Mouse (Mus musculus) hindbrain, embryonic 11.5 days (tissue): Measurements from ENCODE around the gene Serping1. TPM values are rescaled to one million over a fixed set of nuclear protein-coding genes. Genes with fewer than 3 reads are reported as not detected.

Source experiments
- ATAC-seq: fragments of 200-750 bp; cut with Nextera tagmentation; 2 replicates; pipeline ENCODE4 v1.8.0; 2017; ENCODE audit warnings: mild to moderate bottlenecking, moderate TSS enrichment, moderate library complexity; ENCODE audit not compliant: low FRiP score
- DNase-seq: peaks from one replicate; pipeline ENCODE4 v3.0.0-alpha.2; 2015; ENCODE audit warnings: low spot score
- H3K27ac ChIP-seq: fragments of 300-500 bp; sonication (generic); 2 replicates; pipeline ENCODE4 v1.5.1; 2014; ENCODE audit warnings: mild to moderate bottlenecking, low read depth, low read length
- H3K27me3 ChIP-seq: fragments of 300-500 bp; sonication (generic); 2 replicates; pipeline ENCODE4 v1.6.1; 2014; ENCODE audit warnings: mild to moderate bottlenecking, low read length, moderate library complexity, mixed read lengths; ENCODE audit not compliant: control insufficient read depth, insufficient read depth
- H3K36me3 ChIP-seq: fragments of 300-500 bp; sonication (generic); 2 replicates; pipeline ENCODE4 v1.6.1; 2014; ENCODE audit warnings: mild to moderate bottlenecking, low read length, moderate library complexity, mixed read lengths; ENCODE audit not compliant: control insufficient read depth, insufficient read depth
- H3K4me1 ChIP-seq: fragments of 300-500 bp; sonication (generic); replicated peaks from 2 replicates; pipeline ENCODE4 v1.6.1; 2014; ENCODE audit warnings: low read length, mixed read lengths; ENCODE audit not compliant: control insufficient read depth, insufficient read depth
- H3K4me2 ChIP-seq: fragments of 300-500 bp; sonication (generic); replicated peaks from 2 replicates; pipeline ENCODE4 v1.6.1; 2014; ENCODE audit warnings: mild to moderate bottlenecking, low read depth, low read length
- H3K4me3 ChIP-seq: fragments of 300-500 bp; sonication (generic); 2 replicates; pipeline ENCODE4 v1.5.1; 2014; ENCODE audit warnings: low read depth, low read length
- H3K9ac ChIP-seq: fragments of 300-500 bp; sonication (generic); 2 replicates; pipeline ENCODE4 v1.6.1; 2014; ENCODE audit warnings: low read depth, low read length
- H3K9me3 ChIP-seq: fragments of 300-500 bp; sonication (generic); 2 replicates; pipeline ENCODE4 v1.6.1; 2016; ENCODE audit warnings: low read length; ENCODE audit not compliant: control insufficient read depth
- WGBS: fragments of 180-500 bp; shearing (Covaris S2); extraction: QIAGEN DNeasy Blood & Tissue Kit; methylation state at CpG from one replicate; pipeline ENCODE4 v1.1.7; 2014; 5-methylcytosine and 5-hydroxymethylcytosine counted together
- polyA plus RNA-seq: library from polyadenylated mRNA; unstranded; fragments of >200 nt; fragmentation: Nextera tagmentation; extraction: Ambion mirVana; gene quantifications from 2 replicates; pipeline ENCODE4 v1.2.1, GENCODE M21; 2014

Gene Serping1
- polyA plus RNA-seq, 1 experiment from 2014 or later: 46.1 TPM

DNA sequence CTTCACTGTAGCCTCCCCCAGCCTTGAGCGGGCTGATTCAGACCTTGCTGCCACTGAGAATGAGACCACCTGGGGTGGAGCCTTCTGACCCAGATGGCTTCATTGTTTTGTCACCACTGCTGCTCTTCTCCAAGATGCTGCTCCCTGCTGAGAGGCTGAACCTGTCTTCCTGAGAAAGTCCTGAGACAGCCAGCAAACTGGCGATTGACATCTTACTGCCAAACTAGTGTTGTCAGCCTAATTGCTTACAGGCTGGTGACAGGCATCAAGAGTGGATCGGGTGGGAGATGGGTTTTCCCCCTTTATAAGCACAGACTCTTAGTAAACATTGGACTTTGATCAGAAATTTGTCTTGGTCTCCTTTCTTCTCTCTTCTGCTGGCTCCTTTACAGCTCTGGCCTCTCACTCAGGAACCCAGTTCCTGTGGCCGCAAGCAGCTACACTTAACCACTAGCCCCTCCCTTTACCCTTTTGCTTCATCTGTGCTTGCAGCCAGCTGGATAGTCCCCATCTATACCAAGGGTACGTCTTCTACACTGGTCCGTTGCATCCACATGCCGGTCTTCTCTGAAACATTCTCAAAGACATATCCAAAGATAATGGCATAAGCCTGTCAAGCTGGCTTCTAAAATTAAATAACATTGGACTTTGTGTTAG is 18.1 kb downstream of the Serping1 start:
- no peaks in the 10 kb centered on the region for H3K36me3 ChIP-seq
- no peak for ATAC-seq
- H3K4me1 ChIP-seq: no peaks in the 10 kb centered on the region
- H3K4me3 ChIP-seq: no peak overlapping the region
- no peak overlapping the region for H3K27ac ChIP-seq
- no peak for DNase-seq
- H3K9ac ChIP-seq: no peak overlapping the region
- H3K27me3 ChIP-seq: no peaks in the 10 kb centered on the region
- H3K9me3 ChIP-seq: no peaks in the 10 kb centered on the region
- 65% methylated on average over 7 of the region's 7 CpGs for WGBS
- H3K4me2 ChIP-seq: no peak overlapping the region

DNA sequence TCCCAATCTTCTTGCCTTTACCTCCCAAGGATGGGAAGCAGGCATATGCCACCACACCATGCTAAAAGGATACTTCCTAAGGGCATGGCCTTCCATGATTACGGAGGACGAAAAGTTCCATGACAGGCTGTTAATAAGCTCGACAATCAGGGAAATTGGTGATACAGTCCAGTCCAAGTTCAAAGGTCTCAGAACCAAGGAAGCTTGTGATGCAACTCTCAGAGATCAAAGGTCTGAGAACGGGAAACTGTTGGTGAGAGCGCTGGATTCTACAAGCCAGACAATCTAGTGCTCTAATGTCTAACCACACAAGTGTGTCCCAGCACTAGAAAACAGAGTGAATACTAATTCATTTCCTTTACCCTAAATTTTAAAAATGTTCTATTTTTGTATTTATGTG is 19.0 kb downstream of the Serping1 start:
- H3K9ac ChIP-seq: no peak overlapping the region
- no peaks in the 10 kb centered on the region for H3K4me1 ChIP-seq
- H3K27me3 ChIP-seq: no peaks in the 10 kb centered on the region
- ATAC-seq: no peak
- H3K27ac ChIP-seq: no peak overlapping the region
- no peak overlapping the region for H3K4me3 ChIP-seq
- no peaks in the 10 kb centered on the region for H3K36me3 ChIP-seq
- H3K4me2 ChIP-seq: no peak overlapping the region
- 86% methylated on average over 5 of the region's 5 CpGs for WGBS
- no peak for DNase-seq
- no peaks in the 10 kb centered on the region for H3K9me3 ChIP-seq

DNA sequence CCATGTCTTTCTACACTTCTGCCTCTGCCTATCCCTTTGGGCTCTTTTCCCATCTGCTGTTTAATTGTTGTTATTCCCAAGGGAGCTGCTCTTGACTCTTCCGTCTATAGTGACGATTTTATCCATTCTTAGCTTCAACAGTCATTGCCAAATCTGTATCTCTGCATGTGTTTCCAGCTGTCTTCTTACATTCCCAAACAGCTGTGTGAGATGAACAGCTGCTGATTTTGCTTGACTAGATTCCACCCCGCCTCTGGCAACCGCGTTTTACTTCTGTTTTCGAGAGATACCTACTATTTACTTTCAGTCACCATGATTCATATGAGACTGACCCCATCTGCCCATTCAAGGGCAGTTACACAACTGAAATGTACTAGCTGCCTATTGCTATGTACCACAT is 25.1 kb downstream of the Serping1 start:
- no peaks in the 10 kb centered on the region for H3K36me3 ChIP-seq
- no peak overlapping the region for H3K4me2 ChIP-seq
- ATAC-seq (no peak), DNase-seq (no peak)
- H3K9me3 ChIP-seq: no peaks in the 10 kb centered on the region
- H3K27ac ChIP-seq: no peak overlapping the region
- no peak overlapping the region for H3K4me3 ChIP-seq
- H3K9ac ChIP-seq: no peak overlapping the region
- no peaks in the 10 kb centered on the region for H3K4me1 ChIP-seq
- 72% methylated on average over 6 of the region's 6 CpGs for WGBS
- no peaks in the 10 kb centered on the region for H3K27me3 ChIP-seq

DNA sequence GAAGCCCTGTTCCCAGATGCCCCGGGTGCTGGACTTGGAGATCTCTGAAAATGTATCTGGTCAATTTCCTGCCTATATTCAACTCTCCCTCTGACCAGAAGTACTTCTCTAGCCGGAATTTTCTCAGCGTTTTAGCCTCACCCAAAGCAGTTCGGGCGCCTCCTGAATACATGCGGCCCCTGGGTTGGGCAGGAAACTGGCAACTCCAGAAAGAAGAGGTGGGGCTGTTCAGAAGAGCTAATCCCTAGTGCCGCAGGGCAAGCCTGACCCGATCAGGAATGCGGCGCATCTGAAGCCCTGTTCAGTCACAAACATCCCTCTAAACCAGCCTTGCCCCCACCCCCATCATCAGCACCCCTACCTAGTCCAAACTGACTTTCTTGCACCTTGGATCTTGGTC is 31.1 kb downstream of the Serping1 start:
- ATAC-seq (peak; percentile 23), DNase-seq (no peak)
- H3K27me3 ChIP-seq: no peaks in the 10 kb centered on the region
- peaks cover 10% of the 10 kb centered on the region for H3K4me1 ChIP-seq
- peak overlapping the region; percentile 94 for H3K4me2 ChIP-seq
- H3K27ac ChIP-seq: peak overlapping the region; percentile 99
- no peaks in the 10 kb centered on the region for H3K36me3 ChIP-seq
- no peaks in the 10 kb centered on the region for H3K9me3 ChIP-seq
- WGBS: under 1% methylated on average over 10 of the region's 10 CpGs
- H3K9ac ChIP-seq: peak overlapping the region; percentile 51
- H3K4me3 ChIP-seq: peak overlapping the region; percentile 87

DNA sequence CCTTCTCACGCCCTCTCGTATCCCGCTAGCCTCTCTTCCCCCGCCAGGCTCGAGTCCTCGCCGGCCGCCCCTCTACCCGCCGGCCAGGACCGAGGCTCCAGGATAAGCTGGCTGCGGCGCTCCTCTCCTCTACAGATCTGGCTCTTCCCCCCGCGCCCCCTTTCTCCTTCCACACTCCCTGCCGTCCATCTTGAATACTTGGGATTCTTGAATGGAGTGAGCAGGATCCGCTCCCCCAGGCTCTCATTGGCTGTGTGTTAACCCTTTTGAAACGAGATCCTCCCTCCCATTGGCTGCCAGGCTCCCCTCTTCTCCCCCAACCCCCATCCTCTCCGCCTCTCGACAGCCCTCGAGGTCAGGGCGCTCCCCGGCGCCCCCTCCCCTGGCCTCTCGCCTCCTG is 31.7 kb downstream of the Serping1 start, which contains the start of gene Gm19426:
Gene Gm19426 (minus strand): TSS at position 95 of the 400 bp plus-strand sequence.
- Histone ChIP-seq H3K36me3 (no peaks in the 10 kb centered on the region), H3K9me3 (no peaks in the 10 kb centered on the region), H3K27me3 (no peaks in the 10 kb centered on the region), H3K27ac (peak within 1 kb of the TSS; percentile 99), H3K4me2 (peak within 1 kb of the TSS; percentile 94), H3K9ac (peak within 1 kb of the TSS; percentile 98), H3K4me3 (peak within 1 kb of the TSS; percentile 87), H3K4me1 (peaks cover 12% of the 10 kb centered on the region)
- peak; percentile 83 for ATAC-seq
- DNase-seq: peak; percentile 90
- 0% methylated on average over 25 of the region's 25 CpGs for WGBS

DNA sequence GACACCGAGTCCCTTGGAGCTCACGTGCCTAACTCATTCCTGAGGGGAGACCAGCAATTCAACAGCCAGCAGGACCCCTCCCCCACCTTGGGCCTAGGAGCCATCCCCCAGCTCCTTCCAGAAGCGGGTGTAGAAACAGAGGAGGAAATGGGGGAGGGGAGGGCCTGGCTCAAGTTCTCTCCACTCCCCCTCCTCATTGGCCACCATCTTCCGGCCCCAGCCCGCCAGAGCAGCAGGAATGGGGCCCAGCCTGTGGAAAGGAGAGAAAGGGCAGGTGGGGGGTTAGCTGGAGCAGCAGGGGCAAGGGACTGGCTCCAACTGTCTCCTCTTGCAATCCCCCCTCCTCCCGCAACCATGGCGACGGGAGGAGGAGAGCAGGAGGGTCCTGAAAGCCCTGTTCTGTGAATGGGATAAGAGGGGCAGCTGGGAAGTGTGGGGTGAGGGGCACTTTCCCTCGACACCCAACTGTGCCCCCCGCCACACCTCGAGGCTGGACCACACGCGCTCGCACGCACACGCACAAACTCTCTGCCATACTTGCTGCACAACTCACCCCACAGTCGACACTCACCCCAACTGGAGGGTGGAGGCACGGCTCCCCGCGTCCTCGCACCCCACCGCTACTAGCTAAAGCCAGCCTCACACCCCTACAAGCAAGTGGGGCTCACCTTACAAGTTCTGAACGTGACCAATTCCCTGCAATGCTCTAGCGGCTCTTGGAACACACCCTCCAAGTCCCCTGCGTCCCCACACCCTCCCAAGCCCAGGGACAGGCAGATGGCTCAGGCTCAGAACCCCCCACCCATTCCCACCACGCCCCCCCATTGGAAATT is 32.6 kb downstream of the Serping1 start:
- DNase-seq (peak; percentile 94), ATAC-seq (peak; percentile 86)
- H3K27ac ChIP-seq: peak overlapping the region; percentile 99
- peak overlapping the region; percentile 87 for H3K4me3 ChIP-seq
- H3K4me1 ChIP-seq: peaks cover 20% of the 10 kb centered on the region
- H3K4me2 ChIP-seq: peak overlapping the region; percentile 94
- H3K9me3 ChIP-seq: no peaks in the 10 kb centered on the region
- peak overlapping the region; percentile 98 for H3K9ac ChIP-seq
- no peaks in the 10 kb centered on the region for H3K27me3 ChIP-seq
- no peaks in the 10 kb centered on the region for H3K36me3 ChIP-seq
- WGBS: under 1% methylated on average over 25 of the region's 26 CpGs

DNA sequence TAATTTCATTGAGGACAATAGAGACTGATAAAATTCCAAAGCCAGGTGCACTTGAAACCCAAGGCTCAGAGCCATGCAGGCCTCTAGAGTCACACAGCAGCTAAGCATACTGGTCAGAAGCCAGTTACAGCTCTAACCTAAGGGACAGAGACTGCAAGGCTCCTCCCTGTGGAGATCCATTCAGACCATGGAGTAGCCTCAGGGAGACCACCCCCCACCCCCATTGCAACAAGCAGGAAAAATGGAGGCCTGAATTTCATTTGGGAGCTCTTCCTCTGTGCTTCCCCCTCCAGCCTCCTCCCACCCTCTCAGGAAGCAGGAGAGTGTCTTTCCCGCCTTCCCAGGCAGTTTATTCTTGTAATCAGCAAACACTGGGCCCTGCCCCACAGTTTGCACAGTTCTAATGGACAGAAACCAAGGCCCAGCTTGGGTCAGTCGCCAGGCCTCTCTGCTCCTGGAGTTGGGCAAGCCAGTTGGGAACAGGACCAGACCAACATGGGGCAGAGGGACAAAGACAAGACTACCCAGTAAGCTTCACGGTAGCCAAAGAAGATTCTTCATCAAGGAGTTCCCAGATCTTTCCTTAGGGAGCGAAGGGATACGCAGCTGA is 33.3 kb downstream of the Serping1 start:
- Histone ChIP-seq H3K36me3 (no peaks in the 10 kb centered on the region), H3K4me1 (peaks cover 25% of the 10 kb centered on the region), H3K9ac (peak overlapping the region; percentile 98), H3K27ac (peak overlapping the region; percentile 99), H3K4me3 (peak overlapping the region; percentile 87), H3K4me2 (peak overlapping the region; percentile 94), H3K27me3 (no peaks in the 10 kb centered on the region), H3K9me3 (no peaks in the 10 kb centered on the region)
- no peak for ATAC-seq
- no peak for DNase-seq
- 5% methylated on average over 5 of the region's 5 CpGs for WGBS

DNA sequence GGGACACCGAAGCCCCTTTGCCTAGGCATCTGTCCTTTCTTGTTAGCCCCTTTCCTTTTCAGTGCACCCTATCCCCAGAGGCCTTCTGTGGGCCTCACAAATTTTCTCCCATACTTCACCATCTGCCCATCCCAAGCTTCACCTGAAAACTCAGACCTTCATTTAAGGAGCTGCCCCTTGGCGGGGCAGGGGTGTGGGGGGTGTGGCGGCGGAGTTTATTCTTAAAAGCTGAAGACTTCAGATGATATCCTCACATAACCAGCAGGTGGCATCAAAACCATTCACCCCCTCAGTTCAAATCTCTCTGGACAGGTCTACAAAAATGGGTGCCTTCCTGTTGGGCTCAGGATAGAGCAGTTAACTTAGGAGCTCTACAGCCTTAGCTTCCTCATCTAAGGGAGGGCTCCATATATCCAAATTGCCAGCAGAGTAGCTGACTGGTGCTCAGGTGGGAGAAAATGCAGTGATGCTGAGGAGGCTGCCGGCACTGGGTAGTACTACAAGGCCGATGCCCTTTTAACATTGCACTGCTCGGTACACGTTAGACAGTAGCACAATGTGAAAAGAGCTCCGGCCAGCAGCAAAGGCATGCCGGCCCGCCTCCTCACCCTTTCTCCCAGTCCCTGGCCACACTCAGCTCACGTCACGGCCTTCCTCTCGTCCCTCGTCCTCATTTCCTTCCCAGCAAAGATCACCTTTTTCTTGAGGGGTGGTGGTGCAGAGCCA is 34.5 kb downstream of the Serping1 start:
- peak overlapping the region; percentile 87; the same call in 1 of the 2 replicates for H3K4me3 ChIP-seq
- whole genome bisulfite sequencing: 69% methylated on average over 15 of the region's 15 CpGs

More for the DNA sequence above, 34.5 kb downstream of the Serping1 start:
- no peaks in the 10 kb centered on the region for H3K36me3 ChIP-seq
- no peaks in the 10 kb centered on the region for H3K9me3 ChIP-seq
- peak overlapping the region; percentile 94 for H3K4me2 ChIP-seq
- DNase-seq: peak; percentile 37
- H3K9ac ChIP-seq: peak overlapping the region; percentile 98; the same call in 1 of the 2 replicates
- no peak for ATAC-seq
- peak overlapping the region; percentile 99 for H3K27ac ChIP-seq
- H3K4me1 ChIP-seq: peaks cover 29% of the 10 kb centered on the region
- H3K27me3 ChIP-seq: no peaks in the 10 kb centered on the region
